Mouse (Mus musculus): ENCODE results near the gene Fcgrt.

DNA sequence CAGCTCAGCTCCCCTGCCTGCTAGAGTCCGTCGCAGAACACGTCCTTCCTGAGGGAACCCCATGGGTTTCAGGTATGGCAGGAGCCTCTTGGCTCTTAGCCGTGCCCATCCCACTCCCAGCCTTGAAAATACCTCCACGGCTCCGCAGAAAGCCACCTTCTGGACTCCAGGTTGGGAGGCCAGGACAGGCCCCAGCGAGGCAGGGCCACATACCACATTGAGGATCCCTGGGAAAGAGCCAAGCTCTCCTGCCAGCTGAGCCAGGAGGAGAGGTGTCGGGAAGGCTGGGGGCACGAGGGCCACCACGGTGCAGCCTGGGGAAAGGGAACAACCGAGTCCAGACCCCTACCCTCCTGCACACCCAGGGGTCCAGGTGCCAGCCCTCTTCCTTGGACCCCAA, 43.6 kb upstream of the Fcgrt start:
- TF ChIP-seq CTCF (conservative IDR thresholded peaks at IDR 0.05; ENCODE audit: insufficient read depth, insufficient read length, low read depth, low read length) (no peak), POLR2A (IDR thresholded peaks at IDR 0.05; ENCODE audit: low read depth, low read length) (no peak)

Measured in kidney, adult 2 months (tissue).